Mouse (Mus musculus) colon, adult 2 months (tissue): Measurements from ENCODE around the gene Sac3d1. TPM values are rescaled to one million over a fixed set of nuclear protein-coding genes. Genes with fewer than 3 reads are reported as not detected.

Source experiments
- polyA plus RNA-seq: library from polyadenylated mRNA; depleted of rRNA; stranded (reverse); fragments of >200 nt; gene quantifications from 2 replicates; pipeline ENCODE4 v1.2.3, GENCODE M21; 2012; rRNA removed

The Sac3d1 gene
- 60.1 and 60.7 TPM in 2 replicates for polyA plus RNA-seq

GRCm38 (mm10) chr19:6117986-6118676 is at the start of gene Sac3d1:
TSS of gene Sac3d1 (minus strand) at chr19:6118650.

GRCm38 (mm10) chr19:6141394-6141749 is 22.9 kb upstream of the Sac3d1 start, which contains the start of gene Arl2:
TSS of gene Arl2 (minus strand) at chr19:6141548.

GRCm38 (mm10) chr19:6140678-6141393 is 22.4 kb upstream of the Sac3d1 start, which contains the start of gene Batf2:
TSS of gene Batf2 (plus strand) at chr19:6140983.

GRCm38 (mm10) chr19:6127760-6128341 is 9.4 kb upstream of the Sac3d1 start, which contains the start of gene Snx15:
TSS of gene Snx15 (minus strand) at chr19:6128304.

GRCm38 (mm10) chr19:6105586-6105985 is 12.9 kb downstream of the Sac3d1 start, which contains the start of gene Naaladl1:
TSS of gene Naaladl1 (plus strand) at chr19:6105782.

GRCm38 (mm10) chr19:6094119-6094518 is 24.3 kb downstream of the Sac3d1 start, which contains the start of gene AC131692.1:
TSS of gene AC131692.1 (plus strand) at chr19:6094419.

GRCm38 (mm10) chr19:6084478-6085248 is 33.8 kb downstream of the Sac3d1 start, which contains the start of the genes Zfpl1 and Cdca5:
TSS of gene Zfpl1 (minus strand) at chr19:6084956.
TSS of gene Cdca5 (plus strand) at chr19:6084983.

GRCm38 (mm10) chr19:6082156-6082555 is 36.3 kb downstream of the Sac3d1 start, which contains the start of gene Gm28374:
TSS of gene Gm28374 (minus strand) at chr19:6082256.

GRCm38 (mm10) chr19:6079983-6080480 is 38.4 kb downstream of the Sac3d1 start, which contains the start of gene Tmem262:
TSS of gene Tmem262 (plus strand) at chr19:6080033.

GRCm38 (mm10) chr19:6076564-6077393 is 41.7 kb downstream of the Sac3d1 start, which contains the start of gene Vps51:
TSS of gene Vps51 (minus strand) at chr19:6077231.

GRCm38 (mm10) chr19:6067724-6068415 is 50.6 kb downstream of the Sac3d1 start, which contains the start of gene Tm7sf2:
TSS of gene Tm7sf2 (minus strand) at chr19:6068373.

Other genes with a start within 250 kb of the Sac3d1 start
- 29.7 and 32.5 TPM in 2 replicates for gene Frmd8, start 243.4 kb downstream of the Sac3d1 start, polyA plus RNA-seq
- 7.3 and 9.9 TPM in 2 replicates for gene Slc25a45, start 240.8 kb downstream of the Sac3d1 start, polyA plus RNA-seq
- 0.57 and 0.62 TPM in 2 replicates for gene Tigd3, start 224.5 kb downstream of the Sac3d1 start, polyA plus RNA-seq
- gene Dpf2, start 205.6 kb downstream of the Sac3d1 start, polyA plus RNA-seq, result 53.4 and 61.3 TPM in 2 replicates
- gene Cdc42ep2, start 193.8 kb downstream of the Sac3d1 start, polyA plus RNA-seq, result 7.0 and 7.3 TPM in 2 replicates
- gene Pola2, start 154.4 kb downstream of the Sac3d1 start, polyA plus RNA-seq, result 22.8 and 27.7 TPM in 2 replicates
- 0.06 TPM in 1 of 2 replicates, not detected in the other for gene Slc22a20, start 132.5 kb downstream of the Sac3d1 start, polyA plus RNA-seq
- gene Capn1, start 102.8 kb downstream of the Sac3d1 start, polyA plus RNA-seq, result 69.9 and 86.7 TPM in 2 replicates
- gene Syvn1, start 72.1 kb downstream of the Sac3d1 start, polyA plus RNA-seq, result 56.5 and 68.0 TPM in 2 replicates
- 11.1 and 13.7 TPM in 2 replicates for gene Mrpl49, start 60.9 kb downstream of the Sac3d1 start, polyA plus RNA-seq
- 2,245 and 2,287 TPM in 2 replicates for gene Fau, start 60.8 kb downstream of the Sac3d1 start, polyA plus RNA-seq
- 81.0 and 86.7 TPM in 2 replicates for gene Znhit2, start 57.5 kb downstream of the Sac3d1 start, polyA plus RNA-seq
- 68.6 and 88.1 TPM in 2 replicates for gene Tm7sf2, start 50.3 kb downstream of the Sac3d1 start, polyA plus RNA-seq
- 86.3 and 87.2 TPM in 2 replicates for gene Vps51, start 41.4 kb downstream of the Sac3d1 start, polyA plus RNA-seq
- gene Tmem262, start 38.6 kb downstream of the Sac3d1 start, polyA plus RNA-seq, result 1.3 TPM in 1 of 2 replicates, not detected in the other
- 0.34 and 0.72 TPM in 2 replicates for gene Gm28374, start 36.4 kb downstream of the Sac3d1 start, polyA plus RNA-seq
- 96.4 and 116 TPM in 2 replicates for gene Zfpl1, start 33.7 kb downstream of the Sac3d1 start, polyA plus RNA-seq
- gene Cdca5, start 33.7 kb downstream of the Sac3d1 start, polyA plus RNA-seq, result 3.2 and 4.1 TPM in 2 replicates
- not detected in 2 replicates for gene AC131692.1, start 24.2 kb downstream of the Sac3d1 start, polyA plus RNA-seq
- 17.8 and 47.8 TPM in 2 replicates for gene Naaladl1, start 12.9 kb downstream of the Sac3d1 start, polyA plus RNA-seq
- 59.0 and 65.6 TPM in 2 replicates for gene Snx15, start 9.7 kb upstream of the Sac3d1 start, polyA plus RNA-seq
- gene Batf2, start 22.3 kb upstream of the Sac3d1 start, polyA plus RNA-seq, result 60.8 and 73.8 TPM in 2 replicates
- 95.4 and 114 TPM in 2 replicates for gene Arl2, start 22.9 kb upstream of the Sac3d1 start, polyA plus RNA-seq
- gene Majin, start 65.7 kb upstream of the Sac3d1 start, polyA plus RNA-seq, result 0.12 and 0.91 TPM in 2 replicates
- 0.45 and 0.97 TPM in 2 replicates for gene Gpha2, start 107.7 kb upstream of the Sac3d1 start, polyA plus RNA-seq
- 84.5 and 109 TPM in 2 replicates for gene Ppp2r5b, start 117.2 kb upstream of the Sac3d1 start, polyA plus RNA-seq
- gene Atg2a, start 123.0 kb upstream of the Sac3d1 start, polyA plus RNA-seq, result 61.7 and 63.2 TPM in 2 replicates
- 286 and 304 TPM in 2 replicates for gene Ehd1, start 158.1 kb upstream of the Sac3d1 start, polyA plus RNA-seq
- 69.5 and 74.2 TPM in 2 replicates for gene Cdc42bpg, start 187.8 kb upstream of the Sac3d1 start, polyA plus RNA-seq
- gene Men1, start 216.3 kb upstream of the Sac3d1 start, polyA plus RNA-seq, result 50.2 and 51.0 TPM in 2 replicates
- gene Map4k2, start 222.5 kb upstream of the Sac3d1 start, polyA plus RNA-seq, result 95.7 and 106 TPM in 2 replicates
- gene Sf1, start 245.0 kb upstream of the Sac3d1 start, polyA plus RNA-seq, result 147 and 199 TPM in 2 replicates